Mouse (Mus musculus) kidney, postnatal 25 days (tissue): Measurements from ENCODE around the gene Tle2.
A peak's percentile ranks its signal among the peaks of the same experiment; 100 is the strongest.

ENCODE experiments used
- DNase-seq, 2 experiments: peaks; one replicate each; pipeline ENCODE4 v3.0.0; 2021; ENCODE audit warnings: mixed read lengths in 2 of 2

Tle2 gene

DNA sequence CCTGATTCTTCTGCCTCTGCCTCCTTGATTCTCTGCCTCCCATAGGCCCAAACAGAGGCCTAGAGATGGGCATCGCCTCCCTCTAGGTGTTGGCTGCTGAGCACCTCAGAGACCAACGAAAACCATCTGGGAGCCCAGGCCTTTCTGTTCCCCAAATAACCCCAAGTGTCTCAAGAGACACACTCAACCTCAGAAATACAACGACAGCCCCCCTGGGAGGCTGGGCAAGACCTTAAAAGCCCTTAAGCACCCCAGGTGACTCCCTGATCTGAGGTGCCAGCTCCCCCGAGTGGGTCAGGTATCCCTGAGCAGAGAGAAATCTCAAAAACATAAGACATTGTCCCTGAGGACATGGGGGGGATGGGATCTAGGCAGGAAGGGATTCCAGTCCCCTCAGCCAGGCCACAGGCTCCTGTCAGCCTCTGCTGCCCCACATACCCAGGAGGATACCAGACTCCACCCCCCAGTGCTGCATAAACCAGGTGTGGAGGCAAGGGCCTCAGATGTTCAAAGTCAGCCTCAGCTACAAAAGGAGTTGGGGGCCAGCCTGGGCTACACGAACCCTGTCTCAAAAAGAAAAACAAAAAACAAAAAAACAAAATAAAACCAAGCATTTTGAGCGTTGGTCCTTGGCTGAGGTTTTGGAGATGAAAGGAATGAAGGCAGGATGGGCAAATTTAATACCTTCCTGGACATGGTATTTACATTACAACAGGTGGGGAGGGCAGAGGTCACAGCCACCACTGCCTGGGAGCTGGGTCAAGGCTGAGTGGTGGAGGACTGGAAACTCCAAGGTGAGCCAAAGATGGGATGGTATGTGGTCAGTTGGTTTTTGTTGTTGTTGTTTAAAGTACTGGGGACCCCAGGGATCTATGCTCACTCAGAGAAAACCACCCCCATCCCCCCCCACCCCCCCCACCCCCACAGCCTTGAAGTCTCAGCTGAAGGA, 20.3 kb upstream of the Tle2 start:
- no peak for DNase-seq

GRCm38 (mm10) chr10:81556282-81556681, 18.1 kb upstream of the Tle2 start:
- DNase-seq: no peak

GRCm38 (mm10) chr10:81557491-81557890, 16.9 kb upstream of the Tle2 start:
- DNase-seq: no peak

- DNase-seq: peak; percentile 84 to 95
Observed at GRCm38 (mm10) chr10:81559163-81559626, 15.2 kb upstream of the Tle2 start, which contains the start of gene Aes. TSS of gene Aes (plus strand) at chr10:81559488.

DNA sequence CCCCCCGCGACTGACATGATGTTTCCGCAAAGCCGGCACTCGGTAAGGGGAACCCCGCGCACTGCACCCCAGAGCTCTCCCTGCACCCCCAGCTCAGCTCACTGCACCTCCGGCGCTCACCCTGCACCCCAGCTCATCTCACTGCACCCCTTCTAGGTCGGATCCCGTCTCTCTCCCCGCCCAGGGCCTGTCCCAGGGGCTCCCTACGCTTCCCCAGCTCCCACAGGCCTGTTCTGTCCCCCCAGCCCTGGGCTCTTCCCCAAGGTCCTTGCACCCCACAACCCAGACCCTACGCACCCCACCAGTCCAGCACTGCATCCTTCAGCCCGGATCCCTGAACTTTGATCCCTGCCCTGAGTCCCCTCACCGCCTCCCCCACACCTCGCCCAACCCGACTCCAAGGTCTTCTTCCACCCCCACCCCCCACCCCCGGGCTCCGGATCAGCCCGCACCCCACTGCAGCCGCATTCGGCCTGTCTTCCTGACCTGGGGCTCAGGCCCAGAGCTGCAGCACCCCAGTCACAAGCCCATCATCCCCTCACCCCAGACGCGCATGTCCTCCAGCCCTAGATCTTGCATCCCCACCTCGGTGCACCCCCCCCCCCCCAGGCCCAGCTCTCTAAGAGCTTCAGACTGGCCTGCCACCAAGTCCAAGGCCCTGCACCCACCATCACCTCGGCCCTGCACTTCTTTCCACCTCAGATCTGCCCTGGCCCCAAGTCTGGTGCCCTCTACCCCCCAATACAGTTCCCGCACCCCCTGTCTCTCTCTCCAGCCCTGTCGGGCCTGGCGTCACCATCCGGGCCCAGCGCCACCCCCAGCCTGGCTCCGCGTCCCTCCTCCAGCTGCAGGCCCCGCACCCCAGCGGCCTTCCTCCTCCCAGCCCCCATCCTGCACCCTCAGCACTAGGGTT, 14.5 kb upstream of the Tle2 start:
- DNase-seq: peak; percentile 70 to 88

GRCm38 (mm10) chr10:81560719-81561459, 13.5 kb upstream of the Tle2 start:
- peak; percentile 61 to 85 for DNase-seq

- DNase-seq: no peak
Observed at GRCm38 (mm10) chr10:81562411-81562810, 11.9 kb upstream of the Tle2 start.

- DNase-seq: peak in 1 of 2 experiments; percentile 50
Observed at GRCm38 (mm10) chr10:81563481-81563880, 10.9 kb upstream of the Tle2 start.

DNA sequence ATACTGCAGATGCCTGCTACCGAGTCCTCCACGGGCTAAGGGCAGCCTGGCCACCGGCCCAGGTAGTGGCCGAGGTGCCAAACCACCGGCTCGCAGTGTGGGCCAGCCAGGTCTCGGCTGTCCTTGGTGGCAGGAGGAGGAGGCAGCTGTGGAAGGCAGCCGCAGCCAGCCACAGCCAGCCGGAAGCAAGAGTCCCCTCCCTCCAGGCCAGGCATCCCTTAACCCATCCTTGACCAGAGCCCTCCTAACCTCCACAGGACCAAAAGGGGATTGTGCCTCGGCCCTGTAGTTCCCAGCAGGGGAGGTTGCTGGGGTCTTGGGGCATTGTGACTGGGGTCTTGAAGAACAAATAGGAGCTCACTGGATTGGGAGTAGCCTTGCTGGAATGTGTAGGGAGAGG, 10.1 kb upstream of the Tle2 start:
- DNase-seq: peak; percentile 67 to 89

DNA sequence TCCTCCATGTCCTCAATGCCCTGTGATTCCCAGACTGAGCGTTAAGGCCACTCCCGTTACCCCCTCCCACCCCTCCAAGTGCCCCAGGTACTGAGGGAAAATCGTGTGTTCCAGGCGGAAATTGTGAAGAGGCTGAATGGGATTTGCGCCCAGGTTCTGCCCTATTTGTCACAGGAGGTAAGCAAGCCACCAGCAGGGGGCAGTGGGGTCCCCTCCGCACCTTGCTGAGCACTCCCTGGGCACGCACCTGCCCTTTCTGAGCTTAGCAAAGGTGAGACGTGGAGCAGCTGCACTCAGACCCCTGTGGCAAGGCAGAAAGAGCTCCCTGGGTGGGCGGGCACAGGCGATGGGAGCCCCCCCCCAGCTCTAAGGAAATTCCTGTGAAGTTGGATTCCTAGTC, 9.6 kb upstream of the Tle2 start:
- peak; percentile 72 to 79 for DNase-seq

- DNase-seq: no peak
Observed at GRCm38 (mm10) chr10:81565257-81566228, 8.8 kb upstream of the Tle2 start.

DNA sequence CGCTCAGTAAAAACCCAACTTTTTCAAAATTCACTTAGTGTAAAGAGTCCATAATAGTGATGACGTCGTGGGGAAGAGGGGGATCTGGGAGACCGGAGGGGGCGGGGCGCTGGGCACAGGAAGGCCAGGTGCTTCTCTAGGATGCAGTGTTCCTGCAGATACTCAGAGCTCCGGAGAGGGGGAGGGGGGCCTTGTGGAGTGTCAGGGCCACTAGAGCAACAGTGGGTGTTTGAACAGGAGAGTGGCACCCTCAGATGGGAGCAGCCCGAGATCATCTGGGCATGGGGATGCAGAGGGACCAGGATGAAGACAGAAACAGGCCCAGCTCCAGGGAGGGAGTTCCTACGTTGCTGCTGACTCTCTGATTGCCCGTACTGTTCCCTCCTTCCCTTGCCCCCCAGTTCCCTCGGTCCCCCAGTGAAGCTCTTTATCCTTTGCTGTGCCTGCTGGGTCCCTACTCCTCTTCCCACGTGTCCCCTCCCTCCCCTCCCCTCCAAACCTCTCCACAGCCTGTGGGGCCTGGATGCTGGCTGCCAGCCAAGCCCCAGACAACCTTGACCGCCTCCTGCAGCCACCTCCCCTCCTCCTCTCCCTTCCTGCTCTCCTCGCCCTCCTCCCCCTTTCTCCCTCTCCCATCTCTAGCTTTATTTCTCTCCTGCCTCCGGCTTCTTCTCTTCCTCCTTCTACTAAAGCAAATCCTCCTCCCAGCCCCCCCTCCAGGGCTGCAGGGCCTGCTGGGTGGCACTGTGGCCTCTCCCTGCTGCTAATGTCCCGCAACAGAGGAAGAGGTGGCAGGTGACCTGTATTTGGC, 5.8 kb upstream of the Tle2 start:
- peak; percentile 72 to 90 for DNase-seq

- peak in 1 of 2 experiments; percentile 53 for DNase-seq
Observed at GRCm38 (mm10) chr10:81569507-81570237, 4.7 kb upstream of the Tle2 start.

DNA sequence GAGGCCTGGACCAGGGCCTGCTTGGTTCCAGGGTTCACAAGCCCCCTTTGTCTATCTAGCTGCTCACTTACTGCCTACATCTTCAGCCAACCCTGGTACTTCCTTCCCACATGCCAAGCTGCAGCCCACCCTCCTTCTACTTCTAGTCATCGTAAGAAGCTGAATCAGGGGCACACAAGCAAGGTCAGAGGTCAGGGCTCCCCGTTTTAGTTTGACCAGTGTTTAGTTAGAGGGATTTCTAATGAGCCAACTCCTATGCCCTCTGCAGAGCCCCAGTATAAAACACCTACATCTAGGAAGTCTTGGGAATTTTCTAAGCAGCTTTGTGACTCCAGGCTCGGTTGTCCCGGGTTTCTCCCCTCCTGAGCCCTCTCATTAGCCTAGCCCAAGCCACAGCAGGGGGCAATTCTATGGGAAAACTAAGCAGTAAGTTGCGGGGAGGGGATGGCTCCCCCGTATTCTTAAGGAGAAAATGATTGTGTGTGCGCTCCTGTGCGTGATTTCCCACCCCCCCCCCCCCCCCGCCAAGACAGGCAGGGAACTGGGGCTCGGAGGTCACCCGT, 4.0 kb upstream of the Tle2 start:
- no peak for DNase-seq

DNA sequence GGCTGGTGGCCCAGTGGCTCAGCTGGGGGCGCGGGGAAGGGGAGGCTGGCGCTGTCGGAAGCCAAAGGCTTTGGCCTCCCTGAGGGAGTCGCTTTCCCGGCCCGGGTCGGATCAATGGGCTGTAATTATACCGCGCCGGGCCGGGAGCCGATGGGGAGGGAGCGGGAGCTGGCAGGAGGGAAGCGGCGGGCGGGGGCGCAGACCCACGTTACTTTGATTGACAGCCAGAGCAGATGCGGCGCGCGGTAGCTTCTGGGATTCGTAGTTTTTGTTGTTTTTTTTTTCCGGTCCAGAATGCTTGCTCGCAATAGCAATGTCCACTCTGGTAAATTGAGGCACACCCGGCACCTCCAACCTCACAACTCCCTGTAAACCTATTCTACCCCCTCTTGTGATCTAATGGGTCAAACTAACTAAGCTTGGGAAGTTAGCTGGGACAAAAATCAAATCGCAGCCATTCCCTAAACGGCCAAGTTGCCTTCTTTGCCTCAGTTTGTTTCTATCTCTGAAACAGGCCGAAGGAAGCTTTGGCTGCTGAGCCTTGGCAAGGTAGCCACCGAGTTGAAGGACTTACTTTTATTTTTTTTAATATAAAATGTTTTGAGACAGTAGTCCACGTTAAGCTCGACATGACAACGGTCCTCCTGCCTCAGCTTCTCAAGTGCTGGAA, 3.4 kb upstream of the Tle2 start:
- peak; percentile 99 for DNase-seq

DNA sequence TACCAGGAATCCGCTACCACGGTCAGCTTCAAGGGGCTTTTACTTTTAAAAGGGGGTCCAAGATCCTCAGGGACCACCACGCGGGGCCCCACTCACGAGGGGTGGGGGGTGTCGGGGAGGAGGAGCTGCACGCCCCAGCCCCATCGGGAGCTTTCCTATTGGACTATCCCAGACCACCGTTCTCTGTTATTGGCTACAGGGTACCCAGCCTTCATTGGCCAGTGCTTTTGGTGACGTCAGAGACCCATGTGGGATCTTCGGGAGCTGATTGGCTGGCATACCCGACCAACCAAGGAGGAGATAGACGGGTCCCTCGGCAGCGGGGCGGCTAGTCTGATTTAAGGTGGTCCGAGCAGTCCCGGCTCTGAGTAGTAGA, 2.9 kb upstream of the Tle2 start:
- peak; percentile 99 for DNase-seq

GRCm38 (mm10) chr10:81572133-81572671, 2.2 kb upstream of the Tle2 start:
- peak in 1 of 2 experiments; percentile 57 for DNase-seq

- peak; percentile 38 to 66 for DNase-seq
Observed at GRCm38 (mm10) chr10:81572975-81573374, 1.4 kb upstream of the Tle2 start.
